22 mouse cellular contexts compared by ENCODE assay signal in the genomic region with DNA sequence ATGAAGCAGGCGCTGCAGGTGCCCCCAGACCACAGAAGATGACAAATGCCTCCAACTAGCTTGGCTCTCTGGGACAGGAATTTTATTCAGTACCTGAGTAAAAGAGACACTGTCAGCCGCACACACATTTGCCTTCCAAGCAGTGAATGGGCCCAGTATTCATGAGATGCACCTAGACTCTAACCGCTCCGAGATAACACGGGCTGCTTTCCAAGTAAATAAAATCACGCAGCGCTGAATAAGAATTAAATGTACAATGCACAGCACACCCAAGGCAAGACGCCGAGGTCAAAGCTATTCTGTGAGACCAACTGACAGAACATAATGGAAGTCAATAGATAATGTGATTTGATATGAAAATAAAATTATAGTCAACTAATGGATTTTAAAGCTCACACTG.
DNase-seq lines count a peak whose midpoint lies in the region; ATAC-seq and TF ChIP-seq lines count a peak whose summit lies in the region.
"Had no signal": no experiment of that assay in that cellular context is flagged by ENCODE, and none has a peak within 500 bp of the region (broad histone marks: within the 10 kb centered on the region; RNA-seq: fewer than 3 reads in every experiment).

No protein-coding gene starts in this region.

- TF ChIP-seq POLR2A in cerebellum, adult 2 months (IDR thresholded peaks at IDR 0.05; ENCODE audit: borderline replicate concordance, insufficient read depth, low read length): no peak

- H3K36me3 ChIP-seq in midbrain, embryonic 10.5 days: peaks cover 33% of the 10 kb centered on the region
- H3K36me3 ChIP-seq in midbrain, embryonic 11.5 days (ENCODE audit: control insufficient read depth, insufficient read depth, low read length): no peaks in the 10 kb centered on the region
- H3K36me3 ChIP-seq in forebrain, embryonic 15.5 days: no peaks in the 10 kb centered on the region
- 0 out of 2 replicates have a peak, but pooled peaks cover 2% of the 10 kb centered on the region for H3K36me3 ChIP-seq in midbrain, embryonic 13.5 days
- H3K36me3 ChIP-seq in kidney, embryonic 15.5 days: no peaks in the 10 kb centered on the region
- H3K36me3 ChIP-seq: hindbrain, embryonic 15.5 days; limb, embryonic 15.5 days; neural tube, embryonic 15.5 days had no signal

- no peak for TF ChIP-seq CTCF in cerebellum, adult 2 months (IDR thresholded peaks at IDR 0.05; ENCODE audit: borderline replicate concordance, insufficient read depth, low read depth, low read length)

- H3K9ac ChIP-seq in midbrain, embryonic 11.5 days (ENCODE audit: low read length): no peak overlapping the region
- 0 out of 2 replicates have a peak overlapping the region, but pooled peaks have one; percentile 17 for H3K9ac ChIP-seq in forebrain, embryonic 15.5 days (replicated peaks)
- H3K9ac ChIP-seq in midbrain, embryonic 13.5 days (replicated peaks): 0 out of 2 replicates have a peak overlapping the region, but pooled peaks have one; percentile 21
- no peak overlapping the region for H3K9ac ChIP-seq in kidney, embryonic 15.5 days
- H3K9ac ChIP-seq: hindbrain, embryonic 15.5 days; limb, embryonic 15.5 days; neural tube, embryonic 15.5 days had no signal

- H3K27me3 ChIP-seq in cerebellum, adult 2 months (ENCODE audit: control insufficient read depth, insufficient read depth, low read length): no peaks in the 10 kb centered on the region
- no peaks in the 10 kb centered on the region for H3K27me3 ChIP-seq in midbrain, embryonic 10.5 days (ENCODE audit: low read depth, poor library complexity, severe bottlenecking)
- H3K27me3 ChIP-seq in midbrain, embryonic 11.5 days (ENCODE audit: control insufficient read depth, insufficient read depth, low read length): no peaks in the 10 kb centered on the region
- H3K27me3 ChIP-seq in forebrain, embryonic 15.5 days: no peaks in the 10 kb centered on the region
- no peaks in the 10 kb centered on the region for H3K27me3 ChIP-seq in midbrain, embryonic 13.5 days
- no peaks in the 10 kb centered on the region for H3K27me3 ChIP-seq in kidney, embryonic 15.5 days
- H3K27me3 ChIP-seq: hindbrain, embryonic 15.5 days; limb, embryonic 15.5 days; neural tube, embryonic 15.5 days had no signal

- ATAC-seq in midbrain, embryonic 11.5 days (ENCODE audit: low FRiP score): no peak
- ATAC-seq in forebrain, embryonic 15.5 days (replicated peaks): no peak
- no peak for ATAC-seq in midbrain, embryonic 13.5 days
- ATAC-seq in kidney, embryonic 15.5 days (replicated peaks; ENCODE audit: low FRiP score): no peak
- ATAC-seq: intestine, postnatal 0 days had no signal

- 23% methylated on average over 9 of the region's 9 CpGs for WGBS in cerebellum, adult 2 months
- WGBS in midbrain, embryonic 10.5 days: 89% methylated on average over 9 of the region's 9 CpGs
- WGBS in midbrain, embryonic 11.5 days: 86% methylated on average over 9 of the region's 9 CpGs
- WGBS in forebrain, embryonic 15.5 days: 32% methylated on average over 9 of the region's 9 CpGs
- WGBS in midbrain, embryonic 13.5 days: 58% methylated on average over 9 of the region's 9 CpGs
- WGBS in kidney, embryonic 15.5 days: 87% methylated on average over 9 of the region's 9 CpGs

- H3K4me2 ChIP-seq in midbrain, embryonic 11.5 days: no peak overlapping the region
- H3K4me2 ChIP-seq in forebrain, embryonic 15.5 days (replicated peaks): no peak overlapping the region
- no peak overlapping the region for H3K4me2 ChIP-seq in midbrain, embryonic 13.5 days (replicated peaks)
- H3K4me2 ChIP-seq in kidney, embryonic 15.5 days: no peak overlapping the region
- H3K4me2 ChIP-seq: hindbrain, embryonic 15.5 days; limb, embryonic 15.5 days; neural tube, embryonic 15.5 days had no signal

- no peak for DNase-seq in cerebellum, adult 2 months
- DNase-seq in cerebellum, postnatal 36 days: no peak
- no peak for DNase-seq in midbrain, embryonic 10.5 days (ENCODE audit: low spot score)
- DNase-seq in midbrain, embryonic 11.5 days (ENCODE audit: low spot score, missing footprints): no peak
- DNase-seq in left cerebral cortex, adult 8-10 months (ENCODE audit: low spot score in 2 of 2): no peak
- DNase-seq: adrenal gland, adult 8-10 months; gastrocnemius, postnatal 14 days; layer of hippocampus, postnatal 36 days; lung, postnatal 14 days; right cerebral cortex, postnatal 14 days; spleen, adult 18-20 months; thymus, postnatal 36 days had no signal

- H3K4me1 ChIP-seq in cerebellum, adult 2 months (ENCODE audit: control insufficient read depth, insufficient read depth, low read length): peaks cover 79% of the 10 kb centered on the region
- peaks cover 97% of the 10 kb centered on the region for H3K4me1 ChIP-seq in midbrain, embryonic 10.5 days
- H3K4me1 ChIP-seq in midbrain, embryonic 11.5 days (ENCODE audit: control insufficient read depth, insufficient read depth, low read length): peaks cover 53% of the 10 kb centered on the region
- peaks cover 80% of the 10 kb centered on the region for H3K4me1 ChIP-seq in forebrain, embryonic 15.5 days
- peaks cover 95% of the 10 kb centered on the region for H3K4me1 ChIP-seq in midbrain, embryonic 13.5 days (replicated peaks)
- H3K4me1 ChIP-seq in kidney, embryonic 15.5 days: peaks cover 81% of the 10 kb centered on the region

- no peaks in the 10 kb centered on the region for H3K9me3 ChIP-seq in midbrain, embryonic 10.5 days (replicated peaks)
- H3K9me3 ChIP-seq in midbrain, embryonic 11.5 days (ENCODE audit: control insufficient read depth, low read length): no peaks in the 10 kb centered on the region
- H3K9me3 ChIP-seq in forebrain, embryonic 15.5 days: no peaks in the 10 kb centered on the region
- H3K9me3 ChIP-seq in midbrain, embryonic 13.5 days: no peaks in the 10 kb centered on the region
- no peaks in the 10 kb centered on the region for H3K9me3 ChIP-seq in kidney, embryonic 15.5 days (replicated peaks)
- H3K9me3 ChIP-seq: hindbrain, embryonic 15.5 days; limb, embryonic 15.5 days; neural tube, embryonic 15.5 days had no signal

- H3K4me3 ChIP-seq in cerebellum, adult 2 months (replicated peaks; ENCODE audit: insufficient read depth, low read depth, low read length): no peak overlapping the region
- H3K4me3 ChIP-seq in midbrain, embryonic 10.5 days: no peak overlapping the region
- no peak overlapping the region for H3K4me3 ChIP-seq in midbrain, embryonic 11.5 days (ENCODE audit: low read depth, low read length)
- no peak overlapping the region for H3K4me3 ChIP-seq in forebrain, embryonic 15.5 days
- H3K4me3 ChIP-seq in midbrain, embryonic 13.5 days (replicated peaks): no peak overlapping the region
- H3K4me3 ChIP-seq in kidney, embryonic 15.5 days (replicated peaks): no peak overlapping the region
- H3K4me3 ChIP-seq: erythroblast, embryonic 14.5 days; hindbrain, embryonic 15.5 days; layer of hippocampus, adult 2 months; limb, embryonic 15.5 days; neural tube, embryonic 15.5 days had no signal

- peak overlapping the region; percentile 84 for H3K27ac ChIP-seq in cerebellum, adult 2 months (ENCODE audit: insufficient read depth, low read length)
- peak overlapping the region; percentile 6; the same call in 1 of the 2 replicates for H3K27ac ChIP-seq in midbrain, embryonic 10.5 days (replicated peaks)
- no peak overlapping the region for H3K27ac ChIP-seq in midbrain, embryonic 11.5 days (ENCODE audit: low read depth, low read length)
- H3K27ac ChIP-seq in forebrain, embryonic 15.5 days (replicated peaks): peak overlapping the region; percentile 68
- H3K27ac ChIP-seq in midbrain, embryonic 13.5 days: peak overlapping the region; percentile 71
- H3K27ac ChIP-seq in kidney, embryonic 15.5 days: no peak overlapping the region
- H3K27ac ChIP-seq: hindbrain, embryonic 15.5 days; kidney, postnatal 0 days; layer of hippocampus, adult 2 months; limb, embryonic 15.5 days; neural tube, embryonic 15.5 days had no signal

Comparison
In these comparisons a context has a peak if more than half of its experiments do, and no peak if none do; other contexts are left out.
1. H3K27ac ChIP-seq: peak in cerebellum, adult 2 months (single experiment), midbrain, embryonic 10.5 days (single experiment), forebrain, embryonic 15.5 days (single experiment) and midbrain, embryonic 13.5 days (single experiment); none in midbrain, embryonic 11.5 days (single experiment) and kidney, embryonic 15.5 days (single experiment).
2. H3K9ac ChIP-seq: peak in forebrain, embryonic 15.5 days (single experiment) and midbrain, embryonic 13.5 days (single experiment); none in midbrain, embryonic 11.5 days (single experiment) and kidney, embryonic 15.5 days (single experiment).